9 mouse cellular contexts compared by ENCODE assay signal in genomic region chr14:47747536-47747935, GRCm38 (mm10).
DNase-seq lines count a peak whose midpoint lies in the region; ATAC-seq and TF ChIP-seq lines count a peak whose summit lies in the region.
"Had no signal": no experiment of that assay in that cellular context is flagged by ENCODE, and none has a peak within 500 bp of the region (broad histone marks: within the 10 kb centered on the region; RNA-seq: fewer than 3 reads in every experiment).

No protein-coding gene starts in this region.

- H3K9ac ChIP-seq in embryonic facial prominence, embryonic 14.5 days (ENCODE audit: low read depth, low read length) = no peak overlapping the region
- peak overlapping the region; percentile 28; the same call in 1 of the 2 replicates for H3K9ac ChIP-seq in heart, embryonic 13.5 days
- no peak overlapping the region for H3K9ac ChIP-seq in forebrain, embryonic 11.5 days (ENCODE audit: low read length)

- 44% methylated on average over 9 of the region's 9 CpGs for WGBS in embryonic facial prominence, embryonic 14.5 days
- WGBS in embryonic facial prominence, embryonic 10.5 days = 86% methylated on average over 9 of the region's 9 CpGs
- 20% methylated on average over 9 of the region's 9 CpGs for WGBS in heart, embryonic 13.5 days
- 29% methylated on average over 9 of the region's 9 CpGs for WGBS in lung, adult 2 months
- 82% methylated on average over 9 of the region's 9 CpGs for WGBS in hindbrain, embryonic 10.5 days
- 90% methylated on average over 9 of the region's 9 CpGs for WGBS in forebrain, embryonic 11.5 days

- in situ Hi-C loops in Patski (cut with MboI; ENCODE audit: low pct_unique_long_range_greater_than_20kb) = loop anchor here (25.0 kb wide), 1 partner anchor 1265 kb away; no protein-coding TSS in a partner anchor

- no peaks in the 10 kb centered on the region for H3K36me3 ChIP-seq in embryonic facial prominence, embryonic 14.5 days (ENCODE audit: control insufficient read depth, insufficient read depth, low read length)
- H3K36me3 ChIP-seq in embryonic facial prominence, embryonic 10.5 days (replicated peaks) = peaks cover 23% of the 10 kb centered on the region
- H3K36me3 ChIP-seq in heart, embryonic 13.5 days = peaks cover 3% of the 10 kb centered on the region
- peaks cover 11% of the 10 kb centered on the region for H3K36me3 ChIP-seq in hindbrain, embryonic 10.5 days
- no peaks in the 10 kb centered on the region for H3K36me3 ChIP-seq in forebrain, embryonic 11.5 days (ENCODE audit: control insufficient read depth, insufficient read depth, low read length)

- DNase-seq in embryonic facial prominence, embryonic 14.5 days (ENCODE audit: low spot score) = peak; percentile 84
- no peak for DNase-seq in embryonic facial prominence, embryonic 10.5 days (ENCODE audit: low spot score)
- peak; percentile 42 for DNase-seq in Patski (ENCODE audit: low read depth, low spot score)
- peak; percentile 19 for DNase-seq in lung, adult 2 months
- DNase-seq in hindbrain, embryonic 10.5 days (ENCODE audit: low spot score) = no peak
- no peak for DNase-seq in embryo, embryonic 10 days (ENCODE audit: low spot score)
- DNase-seq in forebrain, embryonic 11.5 days (ENCODE audit: low spot score) = no peak
- DNase-seq: cerebellum, postnatal 14 days had no signal

- H3K4me1 ChIP-seq in embryonic facial prominence, embryonic 14.5 days (ENCODE audit: control insufficient read depth, insufficient read depth, low read length) = 0 out of 2 replicates have a peak, but pooled peaks cover 3% of the 10 kb centered on the region
- peaks cover 16% of the 10 kb centered on the region for H3K4me1 ChIP-seq in embryonic facial prominence, embryonic 10.5 days
- peaks cover 36% of the 10 kb centered on the region for H3K4me1 ChIP-seq in heart, embryonic 13.5 days
- H3K4me1 ChIP-seq in lung, adult 2 months (ENCODE audit: control insufficient read depth, insufficient read depth, low read length) = no peaks in the 10 kb centered on the region
- no peaks in the 10 kb centered on the region for H3K4me1 ChIP-seq in hindbrain, embryonic 10.5 days (replicated peaks)
- H3K4me1 ChIP-seq in forebrain, embryonic 11.5 days (replicated peaks; ENCODE audit: control insufficient read depth, insufficient read depth, low read length) = no peaks in the 10 kb centered on the region

- CTCF ChIA-PET in Patski (lab: Charles Lee) = no interaction called here

- TF ChIP-seq CTCF in Patski (IDR thresholded peaks at IDR 0.05) = no peak
- no peak for TF ChIP-seq CTCF in lung, adult 2 months (IDR thresholded peaks at IDR 0.05; ENCODE audit: insufficient read depth, low read length)

- no peak for TF ChIP-seq POLR2A in lung, adult 2 months (IDR thresholded peaks at IDR 0.05; ENCODE audit: borderline replicate concordance, extremely low read depth, low read depth, low read length)

- H3K9me3 ChIP-seq in embryonic facial prominence, embryonic 14.5 days (ENCODE audit: control insufficient read depth, low read length) = no peaks in the 10 kb centered on the region
- no peaks in the 10 kb centered on the region for H3K9me3 ChIP-seq in embryonic facial prominence, embryonic 10.5 days
- no peaks in the 10 kb centered on the region for H3K9me3 ChIP-seq in heart, embryonic 13.5 days
- H3K9me3 ChIP-seq in hindbrain, embryonic 10.5 days = no peaks in the 10 kb centered on the region
- H3K9me3 ChIP-seq in forebrain, embryonic 11.5 days (ENCODE audit: control insufficient read depth, low read length) = no peaks in the 10 kb centered on the region

- no peaks in the 10 kb centered on the region for H3K27me3 ChIP-seq in embryonic facial prominence, embryonic 14.5 days (replicated peaks; ENCODE audit: control insufficient read depth, insufficient read depth, low read length)
- no peaks in the 10 kb centered on the region for H3K27me3 ChIP-seq in embryonic facial prominence, embryonic 10.5 days (replicated peaks; ENCODE audit: low read depth, poor library complexity, severe bottlenecking)
- H3K27me3 ChIP-seq in Patski = no peaks in the 10 kb centered on the region
- no peaks in the 10 kb centered on the region for H3K27me3 ChIP-seq in heart, embryonic 13.5 days (replicated peaks)
- no peaks in the 10 kb centered on the region for H3K27me3 ChIP-seq in hindbrain, embryonic 10.5 days (ENCODE audit: insufficient read depth, poor library complexity, severe bottlenecking)
- no peaks in the 10 kb centered on the region for H3K27me3 ChIP-seq in forebrain, embryonic 11.5 days (ENCODE audit: control insufficient read depth, insufficient read depth, low read length)

- POLR2A ChIA-PET in Patski (lab: Charles Lee) = no interaction called here

- ATAC-seq in embryonic facial prominence, embryonic 14.5 days (ENCODE audit: low read depth) = 0 out of 2 replicates have a peak, but pooled peaks have one; percentile 23
- peak; percentile 91 for ATAC-seq in Patski
- peak; percentile 68; the same call in 1 of the 2 replicates for ATAC-seq in heart, embryonic 13.5 days (ENCODE audit: extremely low read depth, insufficient number of reproducible peaks, low FRiP score, low TSS enrichment)
- no peak for ATAC-seq in forebrain, embryonic 11.5 days (replicated peaks; ENCODE audit: low FRiP score)

- H3K4me2 ChIP-seq in embryonic facial prominence, embryonic 14.5 days (ENCODE audit: low read depth, low read length) = no peak overlapping the region
- H3K4me2 ChIP-seq in heart, embryonic 13.5 days = peak overlapping the region; percentile 48
- H3K4me2 ChIP-seq in forebrain, embryonic 11.5 days (ENCODE audit: low read depth, low read length, severe bottlenecking) = no peak overlapping the region

- H3K27ac ChIP-seq in embryonic facial prominence, embryonic 14.5 days (replicated peaks; ENCODE audit: low read depth, low read length) = no peak overlapping the region
- no peak overlapping the region for H3K27ac ChIP-seq in embryonic facial prominence, embryonic 10.5 days (replicated peaks)
- peak overlapping the region; percentile 91 for H3K27ac ChIP-seq in heart, embryonic 13.5 days (replicated peaks)
- no peak overlapping the region for H3K27ac ChIP-seq in hindbrain, embryonic 10.5 days
- no peak overlapping the region for H3K27ac ChIP-seq in forebrain, embryonic 11.5 days (ENCODE audit: low read depth, low read length)

- H3K4me3 ChIP-seq in embryonic facial prominence, embryonic 14.5 days (ENCODE audit: low read depth, low read length) = no peak overlapping the region
- H3K4me3 ChIP-seq in embryonic facial prominence, embryonic 10.5 days = no peak overlapping the region
- no peak overlapping the region for H3K4me3 ChIP-seq in heart, embryonic 13.5 days
- H3K4me3 ChIP-seq in lung, adult 2 months (replicated peaks; ENCODE audit: extremely low read depth, low read depth, low read length) = no peak overlapping the region
- no peak overlapping the region for H3K4me3 ChIP-seq in hindbrain, embryonic 10.5 days
- H3K4me3 ChIP-seq in forebrain, embryonic 11.5 days (ENCODE audit: low read depth, low read length) = no peak overlapping the region

Comparison
In these comparisons a context has a peak if more than half of its experiments do, and no peak if none do; other contexts are left out.
1. DNase-seq: peak in embryonic facial prominence, embryonic 14.5 days (single experiment), Patski (single experiment) and lung, adult 2 months (single experiment); none in embryonic facial prominence, embryonic 10.5 days (single experiment), hindbrain, embryonic 10.5 days (single experiment), embryo, embryonic 10 days (single experiment) and forebrain, embryonic 11.5 days (single experiment).